Mouse (Mus musculus) thymus, postnatal 10 days (tissue): ENCODE data around the gene Scgb1a1.

Experiments
- DNase-seq, 2 experiments: peaks; one replicate each; pipeline ENCODE4 v3.0.0; 2021; ENCODE audit warnings: low spot score in 2 of 2

Scgb1a1 gene

DNA sequence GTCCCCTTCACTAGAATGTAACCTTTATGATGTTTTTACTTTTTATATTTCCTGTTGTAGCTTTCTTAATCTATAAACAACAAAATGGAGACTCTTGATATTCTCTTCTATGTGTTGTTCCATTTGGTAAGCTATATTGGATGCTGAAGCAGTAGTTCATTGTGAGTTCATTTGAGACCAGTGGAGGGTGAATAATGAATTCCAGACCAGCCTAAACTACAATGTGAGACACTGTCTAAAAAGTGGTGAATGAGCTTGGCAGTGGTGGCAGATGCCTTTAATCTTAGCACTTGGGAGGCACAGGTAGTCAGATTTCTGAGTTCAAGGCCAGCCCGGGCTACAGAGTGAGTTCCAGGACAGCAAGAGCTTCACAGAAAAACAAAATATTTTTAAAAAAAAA is 44.6 kb downstream of the Scgb1a1 start:
- no peak for DNase-seq

DNA sequence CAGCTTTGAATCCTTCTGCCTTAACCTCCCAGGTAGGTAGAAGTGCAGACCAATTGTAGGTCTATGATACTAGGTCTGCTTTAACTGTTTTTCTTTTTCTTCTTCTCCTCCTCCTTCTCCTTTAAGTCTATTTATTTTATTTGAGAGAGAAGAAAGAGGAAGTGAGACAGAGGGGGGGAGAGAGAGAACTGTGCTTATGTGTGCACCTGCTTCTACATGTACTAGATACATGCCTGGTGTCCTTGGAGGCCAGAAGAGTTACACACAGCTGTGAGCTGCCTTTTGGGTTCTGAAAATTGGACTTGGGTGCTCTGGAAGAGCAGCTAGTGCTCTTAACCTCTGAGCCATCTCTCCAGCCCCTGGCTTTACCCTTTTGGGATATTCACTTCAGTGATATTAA is 46.7 kb downstream of the Scgb1a1 start:
- peak in 1 of 2 experiments; percentile 35 for DNase-seq

DNA sequence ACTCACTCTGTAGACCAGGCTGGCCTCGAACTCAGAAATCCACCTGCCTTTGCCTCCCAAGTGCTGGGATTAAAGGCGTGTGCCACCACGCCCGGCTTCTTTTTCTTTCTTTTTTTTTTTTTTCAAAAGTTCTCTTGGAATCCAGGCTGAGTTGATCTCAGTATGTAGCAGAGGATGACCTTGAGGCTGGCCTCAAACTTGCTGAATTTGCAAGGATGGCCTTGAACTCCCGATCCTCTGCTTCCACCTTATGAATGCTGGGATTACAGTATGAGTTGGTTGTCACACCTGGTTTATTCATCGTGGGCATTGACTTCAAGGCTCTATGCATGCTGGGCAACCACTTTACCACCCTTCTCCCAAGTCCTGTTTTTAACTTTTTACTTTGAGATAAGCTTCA is 47.1 kb downstream of the Scgb1a1 start:
- no peak for DNase-seq

DNA sequence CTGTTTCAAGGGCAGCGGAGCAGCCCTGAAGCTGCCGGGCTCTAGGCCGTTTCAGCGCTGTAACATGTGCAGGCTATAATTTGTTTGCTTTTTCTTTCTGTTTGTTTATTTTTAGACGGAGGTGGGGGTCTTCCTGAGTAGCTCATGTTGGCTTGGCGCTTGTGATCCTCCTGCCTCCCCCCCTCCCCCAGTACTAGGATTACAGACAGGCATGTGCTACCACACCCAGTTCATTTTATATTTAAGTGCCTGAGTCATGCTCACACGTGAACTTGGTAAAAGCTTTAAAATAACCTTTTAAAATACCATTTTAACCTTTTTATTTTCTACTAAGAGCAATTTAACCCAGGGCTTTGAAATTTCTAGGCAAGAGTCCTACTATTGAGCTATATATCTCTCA is 47.8 kb downstream of the Scgb1a1 start:
- no peak for DNase-seq

DNA sequence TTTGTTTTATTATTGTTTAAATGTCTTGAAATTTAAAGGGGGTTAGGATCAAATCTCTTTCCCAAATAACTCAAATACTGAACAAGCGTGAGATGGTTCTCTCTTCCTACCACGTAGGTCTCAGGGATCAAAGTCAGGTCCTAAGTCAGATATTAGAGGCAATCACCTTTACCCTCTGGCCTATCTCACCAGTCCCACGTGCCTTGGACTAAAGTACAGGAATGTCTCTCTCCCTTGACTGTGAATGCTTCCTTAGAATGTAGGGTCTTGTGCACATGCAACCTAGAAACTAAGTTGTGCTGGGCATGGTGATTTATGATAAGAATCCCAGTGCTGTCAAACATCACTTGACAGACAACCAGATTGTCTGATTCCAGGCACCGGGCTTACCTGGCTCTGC is 48.5 kb downstream of the Scgb1a1 start:
- DNase-seq, result no peak

DNA sequence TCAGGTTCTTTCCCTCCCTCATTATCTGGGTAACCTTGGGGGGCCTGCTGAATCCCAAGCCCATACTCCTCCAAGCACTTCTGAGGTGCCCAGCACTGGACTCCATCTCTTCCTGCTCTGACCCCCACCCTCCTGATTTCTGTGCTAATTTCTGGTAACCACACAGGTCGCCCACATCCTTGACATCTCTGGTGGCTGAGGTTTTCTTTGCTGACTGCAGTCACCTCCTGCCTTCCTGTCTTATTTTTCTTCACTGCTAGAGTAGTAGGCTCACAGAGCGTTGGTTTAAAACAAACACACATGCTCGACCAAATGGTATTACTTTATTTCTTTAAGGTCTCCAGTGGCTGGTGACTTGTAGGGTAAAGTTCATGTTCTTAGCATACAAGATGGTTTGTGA is 49.6 kb downstream of the Scgb1a1 start:
- peak; percentile 26 to 27 for DNase-seq

DNA sequence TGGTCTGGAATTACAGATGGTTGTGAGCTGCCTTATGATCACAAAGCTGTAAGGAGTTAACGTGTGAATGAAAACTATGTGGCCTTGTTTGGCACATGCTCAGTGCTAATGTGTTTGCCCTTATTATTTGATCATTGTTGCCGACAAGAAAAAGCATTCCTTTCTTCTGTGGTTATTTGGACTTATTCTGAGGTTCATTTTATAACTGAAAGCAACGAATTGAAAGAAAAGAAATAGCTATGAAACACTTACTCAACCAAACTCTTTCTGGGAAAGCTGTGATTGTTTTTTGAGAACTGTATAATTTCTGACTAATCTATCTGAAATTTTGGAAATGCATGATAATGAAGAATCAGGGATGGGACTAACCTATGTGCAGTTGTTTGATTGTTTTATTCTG is 52.7 kb downstream of the Scgb1a1 start:
- no peak for DNase-seq

DNA sequence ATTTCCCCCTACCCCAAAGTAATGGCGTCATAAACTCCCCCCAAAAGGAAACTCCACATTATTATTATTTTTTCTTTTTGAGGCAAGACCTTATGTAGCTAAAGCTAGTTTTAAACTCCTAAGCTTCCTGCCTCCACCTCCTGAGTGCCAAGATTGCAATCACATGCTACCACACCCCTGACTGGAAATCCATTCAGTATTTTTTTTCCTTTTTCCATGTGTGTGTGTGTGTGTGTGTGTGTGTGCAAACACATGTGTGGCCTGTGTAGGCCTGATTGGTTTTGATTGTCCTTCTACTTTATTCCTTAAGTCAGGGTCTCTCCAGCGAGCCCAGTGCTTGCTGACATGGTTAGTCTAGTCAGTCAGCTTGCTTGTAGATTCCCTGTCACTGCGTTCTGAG is 53.3 kb downstream of the Scgb1a1 start:
- DNase-seq, result no peak
